Mouse (Mus musculus): ENCODE measurements around the gene Gm3618. TPM values are rescaled to one million over a fixed set of nuclear protein-coding genes. Genes with fewer than 3 reads are reported as not detected.
"Not testable (repeated sequence)": the region's sequence is repeated elsewhere in the genome, so short reads cannot be mapped to it uniquely, and the experiment has no call there.

Gm3618 gene
- not detected in 2 replicates for polyA plus RNA-seq (2015; fragmentation: Nextera tagmentation; extraction: Ambion mirVana)

DNA sequence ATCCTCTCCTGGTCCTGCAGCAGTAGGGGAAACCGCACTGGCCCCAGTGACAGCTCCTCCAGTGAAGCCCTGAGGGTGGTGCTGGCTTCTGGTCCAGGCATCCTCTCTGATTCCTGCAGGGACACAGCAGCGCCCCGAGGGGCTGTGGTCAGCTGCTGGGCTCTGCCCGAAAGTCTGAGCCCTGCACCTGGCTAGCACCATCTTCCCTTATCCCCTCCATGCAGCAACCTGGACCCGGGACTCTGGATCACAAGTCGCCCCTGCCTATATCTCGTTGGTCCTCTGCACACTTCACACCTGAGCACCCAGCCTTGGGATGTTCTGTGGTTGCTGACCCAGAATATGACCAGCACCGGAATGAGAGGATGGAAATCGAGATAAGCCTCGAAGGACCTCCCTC, at the start of gene Gm3618:
Gene Gm3618 (minus strand): TSS at position 101 of the 400 bp plus-strand sequence.
- not testable (repeated sequence) for H3K4me1 ChIP-seq; ATAC-seq (ENCODE audit: low FRiP score); H3K9ac ChIP-seq (replicated peaks); H3K9me3 ChIP-seq (replicated peaks); H3K27ac ChIP-seq (replicated peaks); H3K27me3 ChIP-seq (replicated peaks); H3K36me3 ChIP-seq; H3K4me3 ChIP-seq (replicated peaks); H3K4me2 ChIP-seq
- no CpG with 5 or more reads among the region's 10 CpGs for whole genome bisulfite sequencing

- not testable (repeated sequence) for H3K4me2 ChIP-seq; H3K27ac ChIP-seq (replicated peaks); H3K9ac ChIP-seq (replicated peaks); H3K4me3 ChIP-seq (replicated peaks); H3K36me3 ChIP-seq; H3K9me3 ChIP-seq (replicated peaks); H3K27me3 ChIP-seq (replicated peaks); ATAC-seq (ENCODE audit: low FRiP score); H3K4me1 ChIP-seq
- WGBS: 87% methylated on average over 2 of the region's 4 CpGs
Observed at GRCm38 (mm10) chr14:6390219-6390618, 46.7 kb upstream of the Gm3618 start, which contains the start of gene Gm16440. TSS of gene Gm16440 (minus strand) at chr14:6390319.

- H3K9ac ChIP-seq (replicated peaks); H3K4me1 ChIP-seq; H3K4me2 ChIP-seq; H3K36me3 ChIP-seq; ATAC-seq (ENCODE audit: low FRiP score); H3K27me3 ChIP-seq (replicated peaks); H3K4me3 ChIP-seq (replicated peaks); H3K27ac ChIP-seq (replicated peaks); H3K9me3 ChIP-seq (replicated peaks): not testable (repeated sequence)
- WGBS: 86% methylated on average over 2 of the region's 2 CpGs
Observed at GRCm38 (mm10) chr14:6304743-6305142, 38.7 kb downstream of the Gm3618 start, which contains the start of gene Gm21103. TSS of gene Gm21103 (minus strand) at chr14:6304843.

DNA sequence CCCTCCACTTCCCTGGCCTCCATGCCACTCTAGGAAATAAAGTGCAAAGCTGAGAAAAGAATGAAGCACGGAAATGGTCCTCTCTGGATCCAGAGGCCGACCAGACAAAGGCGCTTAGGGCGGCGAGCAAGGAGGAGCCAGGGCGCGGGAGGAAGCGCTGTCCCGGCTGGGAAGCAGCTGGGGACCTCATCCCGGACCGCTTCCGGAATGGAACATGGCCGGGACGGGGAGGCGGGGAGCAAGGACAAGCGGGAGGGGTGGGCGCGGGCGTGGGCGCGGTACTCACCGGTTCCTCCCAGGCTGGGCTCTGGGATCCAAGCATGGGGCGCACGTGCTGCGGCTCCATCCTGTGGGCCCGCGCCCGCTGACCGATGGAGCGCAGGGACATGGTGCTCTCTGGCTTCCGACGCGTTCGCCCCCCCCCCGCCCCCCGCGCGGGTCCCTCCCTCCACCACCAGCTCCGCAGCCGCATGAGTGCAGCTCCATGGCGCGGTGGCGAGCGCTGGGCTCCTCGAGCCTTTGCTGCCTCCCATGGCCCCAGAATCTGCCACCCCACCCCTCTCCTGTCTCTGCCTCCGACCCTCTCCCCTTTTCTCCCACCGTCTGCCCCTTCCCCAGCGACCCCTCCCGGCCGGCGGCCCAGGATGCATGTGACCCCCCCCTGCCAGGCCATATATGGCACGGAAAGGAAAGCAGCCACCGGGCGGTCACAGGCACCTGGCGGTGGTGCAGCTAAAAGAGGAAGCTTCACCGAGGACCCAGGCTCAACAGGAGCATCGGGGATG, 56.4 kb downstream of the Gm3618 start, which contains the start of gene Gm3411:
Gene Gm3411 (minus strand): TSS at position 320 of the 785 bp plus-strand sequence.
- H3K4me3 ChIP-seq (replicated peaks): peak within 1 kb of the TSS; percentile 53
- not testable (repeated sequence) for H3K36me3 ChIP-seq; H3K27me3 ChIP-seq (replicated peaks); H3K9me3 ChIP-seq (replicated peaks); ATAC-seq (ENCODE audit: low FRiP score); H3K4me1 ChIP-seq
- H3K27ac ChIP-seq (replicated peaks): 0 out of 2 replicates have a peak within 1 kb of the TSS, but pooled peaks have one; percentile 33
- peak within 1 kb of the TSS; percentile 67 for H3K4me2 ChIP-seq
- WGBS: 4% methylated on average over 45 of the region's 57 CpGs
- peak within 1 kb of the TSS; percentile 65 for H3K9ac ChIP-seq (replicated peaks)

Other genes with a start within 250 kb of the Gm3618 start
- gene Gm8206, start 249.7 kb downstream of the Gm3618 start, polyA plus RNA-seq (2015; fragmentation: Nextera tagmentation; extraction: Ambion mirVana): 4.6 and 6.7 TPM in 2 replicates
- 3.8 and 6.2 TPM in 2 replicates for gene Gm3468, start 235.0 kb downstream of the Gm3618 start, polyA plus RNA-seq (2015; fragmentation: Nextera tagmentation; extraction: Ambion mirVana)
- not detected in 2 replicates for gene Gm3476, start 217.9 kb downstream of the Gm3618 start, polyA plus RNA-seq (2015; fragmentation: Nextera tagmentation; extraction: Ambion mirVana)
- gene Gm21560, start 124.4 kb downstream of the Gm3618 start, polyA plus RNA-seq (2015; fragmentation: Nextera tagmentation; extraction: Ambion mirVana): not detected in 2 replicates
- gene Gm3411, start 56.4 kb downstream of the Gm3618 start, polyA plus RNA-seq (2015; fragmentation: Nextera tagmentation; extraction: Ambion mirVana): 6.5 and 8.7 TPM in 2 replicates
- not detected in 2 replicates for gene Gm21103, start 38.8 kb downstream of the Gm3618 start, polyA plus RNA-seq (2015; fragmentation: Nextera tagmentation; extraction: Ambion mirVana)
- 0.14 TPM in 1 of 2 replicates, not detected in the other for gene Gm16440, start 46.6 kb upstream of the Gm3618 start, polyA plus RNA-seq (2015; fragmentation: Nextera tagmentation; extraction: Ambion mirVana)
- 6.1 and 6.6 TPM in 2 replicates for gene Gm3591, start 68.8 kb upstream of the Gm3618 start, polyA plus RNA-seq (2015; fragmentation: Nextera tagmentation; extraction: Ambion mirVana)
- gene Gm3594, start 100.9 kb upstream of the Gm3618 start, polyA plus RNA-seq (2015; fragmentation: Nextera tagmentation; extraction: Ambion mirVana): not detected in 2 replicates
- not detected in 2 replicates for gene Gm8356, start 193.6 kb upstream of the Gm3618 start, polyA plus RNA-seq (2015; fragmentation: Nextera tagmentation; extraction: Ambion mirVana)
- 0.56 and 1.1 TPM in 2 replicates for gene Gm3629, start 246.9 kb upstream of the Gm3618 start, polyA plus RNA-seq (2015; fragmentation: Nextera tagmentation; extraction: Ambion mirVana)